Mouse (Mus musculus) stomach, postnatal 0 days (tissue): ENCODE results near the gene Ccdc93.

ENCODE experiments used
- CTCF ChIP-seq: IDR thresholded peaks from 2 replicates; pipeline ENCODE4 v1.5.1; 2016; ENCODE audit warnings: antibody characterized with exemption, low read depth, mild to moderate bottlenecking, moderate library complexity
- EP300 ChIP-seq: optimal IDR thresholded peaks from 2 replicates; pipeline ENCODE3; 2016; ENCODE audit warnings: antibody characterized with exemption

GRCm38 (mm10) chr1:121527061-121527460 is 96.2 kb downstream of the Ccdc93 start:
- no peak for TF ChIP-seq CTCF
- TF ChIP-seq EP300 = no peak
